Mouse (Mus musculus): ENCODE data around the gene Fam81a.

GRCm38 (mm10) chr9:70105573-70105972 lies 36.8 kb downstream of the Fam81a start:
- TF ChIP-seq POLR2A (IDR thresholded peaks at IDR 0.05; ENCODE audit: control insufficient read depth, low read depth, low read length) (no peak), CTCF (IDR thresholded peaks at IDR 0.05; ENCODE audit: control insufficient read depth, insufficient read depth, insufficient replicate concordance, low read depth, low read length) (no peak)

Measured in testis, adult 2 months (tissue).